Mouse (Mus musculus) thymus, adult 2 months (tissue): Measurements from ENCODE around the gene Gm6904. TPM values are rescaled to one million over a fixed set of nuclear protein-coding genes. Genes with fewer than 3 reads are reported as not detected.

ENCODE experiments used
- DNase-seq: peaks from one replicate; pipeline ENCODE4 v3.0.0; 2021
- H3K27ac ChIP-seq: fragments of 200-500 bp; 2 replicates; pipeline ENCODE4 v1.5.1; 2012; ENCODE audit warnings: low read length, control low read depth; ENCODE audit not compliant: control insufficient read depth, insufficient read depth
- H3K27me3 ChIP-seq: fragments of 200-500 bp; 2 replicates; pipeline ENCODE4 v1.6.1; 2012; ENCODE audit warnings: mild to moderate bottlenecking, low read length, moderate library complexity, mixed read lengths; ENCODE audit not compliant: control insufficient read depth, insufficient read depth
- H3K36me3 ChIP-seq: fragments of 200-500 bp; 2 replicates; pipeline ENCODE4 v1.6.1; 2012; ENCODE audit warnings: mild to moderate bottlenecking, low read length, moderate library complexity; ENCODE audit not compliant: control insufficient read depth, insufficient read depth
- H3K4me1 ChIP-seq: fragments of 200-500 bp; replicated peaks from 2 replicates; pipeline ENCODE4 v1.6.1; 2012; ENCODE audit warnings: low read length; ENCODE audit not compliant: control insufficient read depth, insufficient read depth
- H3K4me3 ChIP-seq: fragments of 200-500 bp; 2 replicates; pipeline ENCODE4 v1.5.1; 2012; ENCODE audit warnings: mild to moderate bottlenecking, low read length, control low read depth, moderate library complexity; ENCODE audit not compliant: control insufficient read depth, insufficient read depth
- CTCF ChIP-seq: fragments of 200-500 bp; IDR thresholded peaks from 2 replicates; pipeline ENCODE4 v1.5.1; 2012; ENCODE audit warnings: mild to moderate bottlenecking, control low read depth, low read length, moderate library complexity, borderline replicate concordance; ENCODE audit not compliant: control insufficient read depth, poor library complexity, insufficient read depth; ENCODE audit errors: extremely low read depth
- POLR2A ChIP-seq: fragments of 200-500 bp; IDR thresholded peaks from 2 replicates; pipeline ENCODE4 v1.6.1; 2012; ENCODE audit warnings: mild to moderate bottlenecking, low read length, control low read depth, moderate library complexity; ENCODE audit not compliant: control insufficient read depth, poor library complexity, insufficient read depth; ENCODE audit errors: extremely low read depth
- WGBS: fragments of 180-500 bp; shearing (Covaris S2); methylation state at CpG from one replicate; pipeline ENCODE4 v1.1.7; 2018; 5-methylcytosine and 5-hydroxymethylcytosine counted together
- polyA plus RNA-seq: library from polyadenylated mRNA; depleted of rRNA; stranded (reverse); fragments of >200 nt; gene quantifications from 2 replicates; pipeline ENCODE4 v1.2.3, GENCODE M21; 2012

Gm6904 gene
- polyA plus RNA-seq, 1 experiment = 0.12 TPM

- Histone ChIP-seq H3K36me3 (peaks cover 46% of the 10 kb centered on the region), H3K27ac (no peak overlapping the region), H3K27me3 (no peaks in the 10 kb centered on the region), H3K4me3 (no peak overlapping the region), H3K4me1 (no peaks in the 10 kb centered on the region)
- DNase-seq = no peak
- 97% methylated on average over 21 of the region's 21 CpGs for WGBS
- no peak for TF ChIP-seq POLR2A
- TF ChIP-seq CTCF = no peak
Measured at GRCm38 (mm10) chr14:59230331-59230966, 29.6 kb downstream of the Gm6904 start.

- no peaks in the 10 kb centered on the region for H3K27me3 ChIP-seq
- H3K27ac ChIP-seq = no peak overlapping the region
- peaks cover 46% of the 10 kb centered on the region for H3K36me3 ChIP-seq
- 94% methylated on average over 3 of the region's 3 CpGs for WGBS
- no peaks in the 10 kb centered on the region for H3K4me1 ChIP-seq
- no peak for TF ChIP-seq CTCF
- TF ChIP-seq POLR2A = no peak
- H3K4me3 ChIP-seq = no peak overlapping the region
- DNase-seq = no peak
Measured at GRCm38 (mm10) chr14:59229822-59230221, 30.2 kb downstream of the Gm6904 start.

- H3K4me1 ChIP-seq = no peaks in the 10 kb centered on the region
- TF ChIP-seq POLR2A = no peak
- TF ChIP-seq CTCF = no peak
- H3K27me3 ChIP-seq = no peaks in the 10 kb centered on the region
- DNase-seq = no peak
- 97% methylated on average over 11 of the region's 11 CpGs for WGBS
- H3K27ac ChIP-seq = no peak overlapping the region
- H3K36me3 ChIP-seq = peaks cover 46% of the 10 kb centered on the region
- H3K4me3 ChIP-seq = no peak overlapping the region
Measured at GRCm38 (mm10) chr14:59226240-59226639, 33.8 kb downstream of the Gm6904 start.

- no peaks in the 10 kb centered on the region for H3K4me1 ChIP-seq
- no peak for TF ChIP-seq POLR2A
- TF ChIP-seq CTCF = no peak
- WGBS = 33% methylated on average over 3 of the region's 3 CpGs
- H3K27me3 ChIP-seq = no peaks in the 10 kb centered on the region
- H3K36me3 ChIP-seq = peaks cover 6% of the 10 kb centered on the region; the same call in 1 of the 2 replicates
- no peak for DNase-seq
- H3K27ac ChIP-seq = no peak overlapping the region
- H3K4me3 ChIP-seq = no peak overlapping the region
Measured at GRCm38 (mm10) chr14:59219241-59219640, 40.8 kb downstream of the Gm6904 start.

GRCm38 (mm10) chr14:59209816-59210215, 50.2 kb downstream of the Gm6904 start:
- H3K4me3 ChIP-seq = no peak overlapping the region
- DNase-seq = no peak
- H3K36me3 ChIP-seq = no peaks in the 10 kb centered on the region
- TF ChIP-seq POLR2A = no peak
- TF ChIP-seq CTCF = no peak
- no peaks in the 10 kb centered on the region for H3K4me1 ChIP-seq
- WGBS = 98% methylated on average over 2 of the region's 2 CpGs
- no peaks in the 10 kb centered on the region for H3K27me3 ChIP-seq
- H3K27ac ChIP-seq = no peak overlapping the region

GRCm38 (mm10) chr14:59209003-59209402, 51.0 kb downstream of the Gm6904 start:
- Histone ChIP-seq H3K4me1 (no peaks in the 10 kb centered on the region), H3K27ac (no peak overlapping the region), H3K4me3 (no peak overlapping the region), H3K36me3 (no peaks in the 10 kb centered on the region), H3K27me3 (no peaks in the 10 kb centered on the region)
- DNase-seq = no peak
- no peak for TF ChIP-seq CTCF
- no peak for TF ChIP-seq POLR2A
- WGBS = 90% methylated on average over 7 of the region's 7 CpGs
